Mouse (Mus musculus) forebrain, postnatal 0 days (tissue): Measurements from ENCODE around the gene Pus3. TPM values are rescaled to one million over a fixed set of nuclear protein-coding genes. Genes with fewer than 3 reads are reported as not detected.
A peak's percentile ranks its signal among the peaks of the same experiment; 100 is the strongest.

Experiments
- ATAC-seq: fragments of 200-750 bp; cut with Nextera tagmentation; 2 replicates; pipeline ENCODE4 v1.8.0; 2017; ENCODE audit warnings: mild to moderate bottlenecking, moderate library complexity
- DNase-seq: peaks from one replicate; pipeline ENCODE4 v3.0.0-alpha.2; 2015
- H3K27ac ChIP-seq: fragments of 300-500 bp; sonication (generic); 2 replicates; pipeline ENCODE4 v1.5.1; 2014; ENCODE audit warnings: low read depth, mild to moderate bottlenecking, antibody characterized with exemption, low read length, moderate library complexity, mixed read lengths
- H3K27me3 ChIP-seq: fragments of 300-500 bp; sonication (generic); 2 replicates; pipeline ENCODE4 v1.6.1; 2014; ENCODE audit warnings: mild to moderate bottlenecking, low read length, mixed read lengths; ENCODE audit not compliant: insufficient read depth
- H3K36me3 ChIP-seq: fragments of 300-500 bp; sonication (generic); 2 replicates; pipeline ENCODE4 v1.6.1; 2014; ENCODE audit warnings: mild to moderate bottlenecking, moderate library complexity; ENCODE audit not compliant: insufficient read depth
- H3K4me1 ChIP-seq: fragments of 300-500 bp; sonication (generic); 2 replicates; pipeline ENCODE4 v1.6.1; 2014; ENCODE audit warnings: antibody characterized with exemption; ENCODE audit not compliant: insufficient read depth
- H3K4me2 ChIP-seq: fragments of 300-500 bp; sonication (generic); 2 replicates; pipeline ENCODE4 v1.6.1; 2014; ENCODE audit warnings: low read depth, mild to moderate bottlenecking, moderate library complexity
- H3K4me3 ChIP-seq: fragments of 300-500 bp; sonication (generic); 2 replicates; pipeline ENCODE4 v1.5.1; 2014; ENCODE audit warnings: low read depth, low read length, mixed read lengths
- H3K9ac ChIP-seq: fragments of 300-500 bp; sonication (generic); 2 replicates; pipeline ENCODE4 v1.6.1; 2014; ENCODE audit warnings: mild to moderate bottlenecking
- H3K9me3 ChIP-seq: fragments of 300-500 bp; sonication (generic); 2 replicates; pipeline ENCODE4 v1.6.1; 2016; ENCODE audit warnings: low read length
- CTCF ChIP-seq: sonication (generic); IDR thresholded peaks from 2 replicates; pipeline ENCODE4 v1.5.1; 2016; ENCODE audit warnings: antibody characterized with exemption, control low read depth, low read depth
- WGBS: fragments of 180-500 bp; shearing (Covaris S2); extraction: QIAGEN DNeasy Blood & Tissue Kit; methylation state at CpG from one replicate; pipeline ENCODE4 v1.1.7; 2014; 5-methylcytosine and 5-hydroxymethylcytosine counted together
- polyA plus RNA-seq: library from polyadenylated mRNA; unstranded; fragments of >200 nt; fragmentation: Nextera tagmentation; extraction: Ambion mirVana; gene quantifications from 2 replicates; pipeline ENCODE4 v1.2.1, GENCODE M21; 2015
- total RNA-seq: library from RNA; depleted of rRNA; stranded (reverse); fragments of >200 nt; gene quantifications from 2 replicates; pipeline ENCODE4 v1.2.3, GENCODE M21; 2014

Gene Pus3
- total and polyA plus RNA-seq, 2 experiments from 2014 or later: 13.9 to 18.8 TPM

GRCm38 (mm10) chr9:35522821-35523515 lies 35.4 kb upstream of the Pus3 start:
- H3K27ac ChIP-seq: no peak overlapping the region
- ATAC-seq (peak; percentile 9; the same call in 1 of the 2 replicates), DNase-seq (no peak)
- H3K4me3 ChIP-seq: no peak overlapping the region
- no peaks in the 10 kb centered on the region for H3K27me3 ChIP-seq
- H3K4me1 ChIP-seq: peaks cover 14% of the 10 kb centered on the region
- 31% methylated on average over 1 of the region's 1 CpGs for WGBS
- TF ChIP-seq CTCF: no peak
- peak overlapping the region; percentile 31; the same call in 1 of the 2 replicates for H3K4me2 ChIP-seq
- H3K9ac ChIP-seq: no peak overlapping the region
- H3K36me3 ChIP-seq: no peaks in the 10 kb centered on the region
- H3K9me3 ChIP-seq: no peaks in the 10 kb centered on the region

GRCm38 (mm10) chr9:35523541-35523940 lies 34.9 kb upstream of the Pus3 start:
- TF ChIP-seq CTCF: no peak
- Histone ChIP-seq H3K4me1 (peaks cover 14% of the 10 kb centered on the region), H3K4me3 (no peak overlapping the region), H3K9ac (peak overlapping the region; percentile 19; the same call in 1 of the 2 replicates), H3K27me3 (no peaks in the 10 kb centered on the region), H3K9me3 (no peaks in the 10 kb centered on the region), H3K36me3 (no peaks in the 10 kb centered on the region), H3K4me2 (peak overlapping the region; percentile 31), H3K27ac (peak overlapping the region; percentile 4; the same call in 1 of the 2 replicates)
- WGBS: 13% methylated on average over 5 of the region's 5 CpGs
- ATAC-seq: peak; percentile 86
- DNase-seq: peak; percentile 81

- H3K9me3 ChIP-seq: no peaks in the 10 kb centered on the region
- H3K9ac ChIP-seq: no peak overlapping the region
- H3K27me3 ChIP-seq: no peaks in the 10 kb centered on the region
- peaks cover 14% of the 10 kb centered on the region for H3K4me1 ChIP-seq
- DNase-seq (peak; percentile 87), ATAC-seq (peak; percentile 89)
- WGBS: 11% methylated on average over 7 of the region's 7 CpGs
- H3K36me3 ChIP-seq: no peaks in the 10 kb centered on the region
- no peak overlapping the region for H3K4me3 ChIP-seq
- peak; percentile 85 for TF ChIP-seq CTCF
- peak overlapping the region; percentile 4; the same call in 1 of the 2 replicates for H3K27ac ChIP-seq
- peak overlapping the region; percentile 31 for H3K4me2 ChIP-seq
Measured at GRCm38 (mm10) chr9:35523941-35524411, 34.4 kb upstream of the Pus3 start.

DNA sequence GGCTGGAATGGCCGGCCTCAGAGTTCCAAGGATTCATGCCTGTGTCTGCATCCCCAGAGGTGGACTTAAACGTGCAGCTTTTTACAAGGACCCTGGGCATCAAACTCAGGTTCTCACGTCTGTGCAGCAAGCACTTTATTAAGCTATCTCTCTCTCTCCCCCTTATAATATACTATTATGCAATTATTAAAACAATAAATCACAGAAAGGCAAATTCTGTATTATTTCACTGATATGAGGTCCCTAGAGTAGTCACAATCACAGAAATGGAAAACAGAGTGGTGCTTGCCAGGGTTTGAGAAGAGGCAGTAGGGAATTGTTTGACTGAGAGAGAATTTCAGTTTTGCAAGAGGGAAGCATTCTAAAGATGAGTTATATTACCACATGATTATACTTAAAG lies 29.3 kb upstream of the Pus3 start:
- Histone ChIP-seq H3K9me3 (no peaks in the 10 kb centered on the region), H3K4me1 (peaks cover 4% of the 10 kb centered on the region), H3K27me3 (no peaks in the 10 kb centered on the region), H3K4me2 (no peak overlapping the region), H3K27ac (no peak overlapping the region), H3K36me3 (no peaks in the 10 kb centered on the region), H3K9ac (no peak overlapping the region), H3K4me3 (no peak overlapping the region)
- no peak for TF ChIP-seq CTCF
- 77% methylated on average over 3 of the region's 3 CpGs for WGBS
- no peak for DNase-seq
- ATAC-seq: no peak

DNA sequence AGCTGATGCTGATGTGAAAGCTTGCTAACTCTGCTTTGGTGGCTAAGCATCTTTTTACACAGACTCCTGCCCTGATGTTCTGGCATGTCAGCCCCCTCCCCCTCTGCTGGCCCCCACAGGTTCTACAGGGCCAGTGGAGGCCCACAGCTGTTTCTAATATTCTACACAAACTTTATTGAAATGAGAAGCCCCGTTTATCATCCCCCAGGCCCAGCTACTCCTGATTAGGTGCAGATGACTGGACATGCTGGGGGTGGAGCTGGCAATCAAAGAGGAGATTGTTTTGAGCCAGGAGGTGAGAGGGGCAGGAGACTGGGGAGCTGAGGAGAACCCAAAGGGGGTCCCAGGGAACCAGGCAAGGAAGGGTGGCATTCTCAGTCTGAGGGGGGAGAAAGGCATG lies 28.6 kb upstream of the Pus3 start:
- H3K27ac ChIP-seq: no peak overlapping the region
- ATAC-seq (no peak), DNase-seq (no peak)
- no peaks in the 10 kb centered on the region for H3K9me3 ChIP-seq
- H3K4me2 ChIP-seq: no peak overlapping the region
- no peak overlapping the region for H3K9ac ChIP-seq
- no peak overlapping the region for H3K4me3 ChIP-seq
- H3K36me3 ChIP-seq: no peaks in the 10 kb centered on the region
- no peak for TF ChIP-seq CTCF
- 9% methylated on average over 1 of the region's 1 CpGs for WGBS
- no peaks in the 10 kb centered on the region for H3K4me1 ChIP-seq
- no peaks in the 10 kb centered on the region for H3K27me3 ChIP-seq

DNA sequence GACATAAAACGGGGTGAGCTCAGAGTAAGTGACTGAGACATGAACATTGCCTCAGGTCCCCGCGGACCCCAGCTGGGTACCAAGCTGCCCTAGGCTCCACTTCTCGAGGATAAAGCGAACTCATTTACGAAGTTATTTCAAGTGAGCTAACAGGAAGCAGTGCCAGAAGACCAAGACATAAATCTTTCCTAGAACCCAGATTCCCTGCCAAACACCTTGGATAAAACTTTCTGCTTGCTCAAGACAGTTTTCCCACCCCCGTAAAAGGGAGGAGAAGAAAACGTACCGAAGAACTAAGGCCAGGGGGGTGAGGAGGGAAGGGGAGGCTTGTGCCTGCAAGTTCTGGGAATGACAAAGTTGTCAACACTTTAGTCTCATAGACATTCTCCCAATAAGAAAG lies 25.1 kb upstream of the Pus3 start:
- ATAC-seq (no peak), DNase-seq (no peak)
- H3K27me3 ChIP-seq: no peaks in the 10 kb centered on the region
- no peak overlapping the region for H3K4me3 ChIP-seq
- H3K9me3 ChIP-seq: no peaks in the 10 kb centered on the region
- H3K36me3 ChIP-seq: no peaks in the 10 kb centered on the region
- no peak overlapping the region for H3K9ac ChIP-seq
- WGBS: 73% methylated on average over 9 of the region's 9 CpGs
- TF ChIP-seq CTCF: no peak
- no peaks in the 10 kb centered on the region for H3K4me1 ChIP-seq
- H3K4me2 ChIP-seq: no peak overlapping the region
- H3K27ac ChIP-seq: no peak overlapping the region

GRCm38 (mm10) chr9:35535110-35535509 lies 23.3 kb upstream of the Pus3 start:
- TF ChIP-seq CTCF: peak; percentile 91
- Histone ChIP-seq H3K4me3 (no peak overlapping the region), H3K9me3 (no peaks in the 10 kb centered on the region), H3K9ac (no peak overlapping the region), H3K36me3 (no peaks in the 10 kb centered on the region), H3K4me1 (no peaks in the 10 kb centered on the region), H3K27me3 (no peaks in the 10 kb centered on the region), H3K4me2 (no peak overlapping the region), H3K27ac (no peak overlapping the region)
- ATAC-seq: peak; percentile 93
- 7% methylated on average over 2 of the region's 2 CpGs for WGBS
- peak; percentile 85 for DNase-seq
